Mouse (Mus musculus) kidney, adult 10 weeks (tissue): Measurements from ENCODE around the gene A830031A19Rik. TPM values are rescaled to one million over a fixed set of nuclear protein-coding genes. Genes with fewer than 3 reads are reported as not detected.

Experiments
- polyA plus RNA-seq: library from polyadenylated mRNA; stranded (reverse); fragments of 350-450 nt; fragmentation: Illumina TruSeq; extraction: RNeasy Lipid Tissue Mini Kit (QIAGEN cat#74804); gene quantifications from one replicate; pipeline ENCODE4 v1.2.3, GENCODE M21; 2014; ENCODE audit warnings: low read depth, low replicate concordance

Gene A830031A19Rik
- not detected for polyA plus RNA-seq

GRCm38 (mm10) chr11:24074634-24075104 is at the start of gene A830031A19Rik:
Gene A830031A19Rik, minus strand, starts transcription at chr11:24075054.

GRCm38 (mm10) chr11:24077795-24078705 is 3.2 kb upstream of the A830031A19Rik start, which contains the start of gene Bcl11a:
Gene Bcl11a, plus strand, starts transcription at chr11:24078056.

Other genes starting within 250 kb of the A830031A19Rik start
- gene Papolg, start 179.8 kb downstream of the A830031A19Rik start, polyA plus RNA-seq: 26.4 TPM
- gene Bcl11a, start 3.0 kb upstream of the A830031A19Rik start, polyA plus RNA-seq: 0.12 TPM